Mouse (Mus musculus) c-Kit-negative CD71-positive TER-119-positive erythroid progenitor cells, embryonic 14.5 days (primary cell): Measurements from ENCODE around the gene Col15a1.
A peak's percentile ranks its signal among the peaks of the same experiment; 100 is the strongest.

Experiments
- DNase-seq: peaks from one replicate; pipeline ENCODE4 v3.0.0-alpha.2; 2013; ENCODE audit warnings: low read depth, low spot score

Col15a1 gene

GRCm38 (mm10) chr4:47265555-47265954 lies 57.6 kb downstream of the Col15a1 start:
- DNase-seq = no peak

- DNase-seq = no peak
These were observed 64.6 kb downstream of the Col15a1 start for GRCm38 (mm10) chr4:47272452-47273130.

GRCm38 (mm10) chr4:47273795-47274194 lies 65.8 kb downstream of the Col15a1 start:
- DNase-seq = no peak

DNA sequence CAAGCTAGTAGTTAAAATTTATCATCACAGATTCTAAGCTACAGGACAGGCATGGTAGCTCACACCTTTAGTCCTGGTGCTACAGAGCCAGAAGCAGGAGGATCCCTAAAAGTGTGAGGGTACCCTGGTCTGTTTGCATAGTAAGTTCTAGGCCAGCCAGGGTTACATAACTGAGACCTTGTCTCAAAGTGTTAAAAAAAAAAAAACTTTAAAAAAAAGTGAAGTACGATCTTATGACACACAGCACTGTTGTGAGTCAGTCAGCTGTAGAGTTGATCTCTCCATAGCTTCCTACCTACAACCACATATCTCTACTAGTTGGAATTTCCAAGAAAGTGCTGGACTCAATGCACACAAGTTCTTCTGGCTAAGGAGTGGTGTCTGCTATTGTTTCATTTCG lies 67.0 kb downstream of the Col15a1 start:
- DNase-seq = no peak

DNA sequence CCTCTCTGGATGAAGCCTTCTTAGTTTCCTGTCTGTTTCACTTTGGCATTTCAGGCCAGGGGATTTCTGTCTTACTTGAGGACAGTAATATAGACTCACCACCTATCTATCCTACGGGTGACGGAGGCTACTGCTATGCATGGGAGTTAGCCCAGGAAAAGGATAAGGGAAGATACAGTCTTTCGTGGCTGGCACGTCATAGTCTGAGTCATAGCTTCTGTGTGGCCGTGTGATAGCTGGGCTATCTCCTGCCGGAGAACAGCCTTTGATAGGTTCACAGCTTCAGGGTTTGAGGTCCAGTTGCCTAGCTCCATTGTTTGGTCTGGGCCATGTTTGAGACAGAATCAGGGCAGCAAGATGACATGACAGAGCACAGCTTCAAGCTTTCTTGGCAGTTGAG lies 70.4 kb downstream of the Col15a1 start:
- no peak for DNase-seq

DNA sequence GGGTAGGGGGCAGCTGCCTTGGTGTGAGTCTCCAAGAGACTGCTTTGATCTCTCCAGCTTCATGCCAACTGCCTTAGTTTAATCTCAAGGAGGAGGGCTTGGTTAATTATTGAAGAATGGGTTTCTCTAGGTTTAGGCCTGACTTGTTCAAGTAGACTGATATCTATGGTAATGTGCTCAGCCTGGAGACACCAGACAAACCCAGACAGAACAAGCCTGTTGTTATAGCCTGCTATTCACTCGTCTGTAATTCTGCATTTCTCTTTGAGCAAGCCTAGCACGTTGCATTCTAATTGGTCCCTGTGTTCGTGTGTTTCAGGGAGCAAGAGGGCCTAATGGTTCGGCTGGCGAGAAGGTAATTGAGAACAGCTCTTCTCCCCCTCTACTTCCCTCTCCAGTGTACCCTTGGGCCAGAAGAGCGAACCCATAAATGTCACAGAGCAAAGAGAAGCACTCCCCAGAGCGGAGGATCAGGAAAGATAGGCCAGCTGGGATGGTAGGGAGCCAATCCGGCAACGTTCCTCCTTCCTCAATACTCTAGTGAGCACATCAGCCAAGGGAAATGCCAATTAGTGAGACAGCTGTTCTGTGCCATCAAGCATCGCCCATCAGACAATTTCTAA lies 71.2 kb downstream of the Col15a1 start:
- no peak for DNase-seq

GRCm38 (mm10) chr4:47280126-47280525 lies 72.2 kb downstream of the Col15a1 start:
- no peak for DNase-seq

GRCm38 (mm10) chr4:47281920-47282682 lies 74.1 kb downstream of the Col15a1 start:
- DNase-seq = no peak

GRCm38 (mm10) chr4:47284311-47284710 lies 76.3 kb downstream of the Col15a1 start:
- no peak for DNase-seq

- DNase-seq = no peak
These were observed 76.9 kb downstream of the Col15a1 start for GRCm38 (mm10) chr4:47284874-47285273.

DNA sequence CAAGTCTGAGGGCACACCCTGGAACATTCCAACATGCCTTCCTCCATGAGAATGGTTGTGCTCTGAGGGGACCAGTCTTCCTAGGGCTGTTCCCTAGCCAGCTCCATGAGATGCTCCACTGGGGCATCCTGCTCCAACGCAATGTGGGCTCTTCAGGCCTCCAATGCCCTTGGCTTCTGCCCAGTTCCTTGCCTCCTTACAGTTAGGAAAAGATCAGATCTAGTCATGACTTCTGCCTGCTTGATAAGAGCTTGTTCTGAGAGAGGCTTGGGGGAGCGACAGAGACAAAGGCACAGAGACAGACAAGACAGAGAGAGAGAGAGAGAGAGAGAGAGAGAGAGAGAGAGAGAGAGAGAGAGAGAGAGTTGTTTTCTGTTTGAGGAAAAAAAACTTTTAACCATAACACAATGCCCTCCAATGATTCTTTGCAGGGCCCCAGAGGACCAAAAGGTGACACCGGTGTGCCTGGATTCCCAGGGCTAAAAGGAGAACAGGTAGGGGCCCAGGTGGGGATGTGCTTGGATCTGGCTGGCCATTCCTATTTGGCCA lies 78.7 kb downstream of the Col15a1 start:
- DNase-seq = no peak

DNA sequence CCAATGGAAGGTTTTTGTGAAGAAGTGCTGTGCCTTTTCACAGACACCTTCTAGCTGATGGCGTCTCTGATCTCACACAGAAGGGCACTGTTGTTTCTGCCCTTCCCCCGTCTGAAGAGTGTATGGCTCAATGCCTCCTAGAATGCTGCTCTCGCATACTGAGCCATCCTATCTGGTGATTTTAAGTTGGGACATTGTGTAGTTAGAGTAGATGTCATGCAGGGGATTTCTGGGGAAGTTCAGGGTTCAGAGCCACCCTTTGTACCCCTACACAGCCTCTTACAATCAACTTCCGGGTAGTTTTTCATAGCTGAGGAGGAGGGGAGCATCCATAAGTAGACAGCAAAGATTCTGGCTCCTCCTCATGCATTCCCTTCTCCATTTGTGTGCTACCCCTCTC lies 79.5 kb downstream of the Col15a1 start:
- DNase-seq = no peak

DNA sequence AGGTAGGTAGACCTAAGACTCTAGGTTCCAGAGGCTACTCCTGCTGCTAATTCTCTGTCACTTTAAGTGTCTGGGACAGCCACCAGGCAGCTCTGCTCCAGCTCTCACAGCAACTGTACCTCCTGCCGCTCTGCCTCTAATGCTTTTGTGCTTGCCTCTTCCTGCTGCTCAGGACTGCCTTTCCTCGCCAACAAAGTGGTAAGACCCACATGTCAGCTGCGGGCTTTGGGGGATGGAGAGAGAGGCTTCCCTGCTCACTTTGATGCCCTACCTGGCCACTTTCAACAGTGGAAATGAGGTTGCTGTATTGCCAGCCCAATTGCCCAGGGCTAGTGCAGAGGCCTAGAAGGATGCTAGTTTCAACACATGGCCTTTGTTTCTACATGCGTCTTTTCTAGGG lies 80.3 kb downstream of the Col15a1 start:
- no peak for DNase-seq

DNA sequence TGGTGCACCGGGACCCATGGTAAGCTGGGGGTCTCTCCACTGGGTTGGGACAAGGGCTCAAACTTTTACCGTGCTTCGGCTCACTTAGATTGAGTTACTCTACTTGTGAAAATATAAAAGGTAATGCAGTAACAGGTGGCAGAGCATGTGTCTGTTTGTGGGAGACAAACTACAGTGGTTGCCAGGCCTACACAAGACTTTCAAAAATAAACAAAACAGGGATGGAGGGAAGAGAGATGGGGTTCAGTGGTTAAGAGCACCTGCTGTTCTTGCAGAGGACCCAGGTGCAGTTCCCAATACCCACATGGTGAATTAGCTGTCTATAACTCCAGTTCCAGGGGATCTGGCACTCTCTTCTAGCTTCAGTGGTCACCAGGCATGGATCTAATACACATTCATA lies 81.6 kb downstream of the Col15a1 start:
- DNase-seq = no peak

DNA sequence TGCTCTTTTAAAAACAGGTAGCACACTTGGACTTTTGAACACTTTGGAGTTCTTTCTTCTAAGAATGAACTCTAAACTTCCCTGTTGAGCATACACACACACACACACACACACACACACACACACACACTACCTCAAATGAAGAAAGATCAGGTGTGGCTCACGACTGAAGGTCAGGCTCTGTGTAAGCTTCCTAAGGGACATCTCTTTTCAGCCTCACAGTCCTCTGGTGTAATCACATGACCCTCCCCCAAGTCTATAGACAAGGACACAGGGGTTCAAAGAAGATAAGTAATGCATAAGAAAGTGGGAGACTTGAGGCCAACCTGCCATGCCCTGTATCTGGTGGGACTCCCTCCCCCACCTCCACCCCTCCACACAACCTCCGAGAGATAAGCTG lies 82.5 kb downstream of the Col15a1 start:
- no peak for DNase-seq

DNA sequence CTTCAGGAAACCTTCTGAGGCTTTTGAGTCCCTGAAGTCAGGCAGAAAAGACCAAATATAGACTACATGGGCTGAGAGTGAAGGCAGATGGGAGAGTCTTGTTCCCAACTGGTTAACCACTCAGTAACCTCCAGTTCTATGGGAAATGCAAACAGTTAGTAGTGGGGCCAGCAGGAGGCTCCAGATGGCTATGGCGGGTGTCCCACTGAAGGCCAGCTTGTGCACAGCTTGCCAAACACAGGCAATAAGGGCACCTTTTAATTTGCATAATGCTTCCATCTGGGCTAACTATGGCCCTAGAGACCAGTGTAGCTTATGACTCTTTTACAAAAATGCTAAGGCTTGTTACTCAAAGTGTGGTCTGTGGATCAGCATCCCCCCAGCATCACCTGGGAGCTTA lies 83.1 kb downstream of the Col15a1 start:
- DNase-seq = no peak

DNA sequence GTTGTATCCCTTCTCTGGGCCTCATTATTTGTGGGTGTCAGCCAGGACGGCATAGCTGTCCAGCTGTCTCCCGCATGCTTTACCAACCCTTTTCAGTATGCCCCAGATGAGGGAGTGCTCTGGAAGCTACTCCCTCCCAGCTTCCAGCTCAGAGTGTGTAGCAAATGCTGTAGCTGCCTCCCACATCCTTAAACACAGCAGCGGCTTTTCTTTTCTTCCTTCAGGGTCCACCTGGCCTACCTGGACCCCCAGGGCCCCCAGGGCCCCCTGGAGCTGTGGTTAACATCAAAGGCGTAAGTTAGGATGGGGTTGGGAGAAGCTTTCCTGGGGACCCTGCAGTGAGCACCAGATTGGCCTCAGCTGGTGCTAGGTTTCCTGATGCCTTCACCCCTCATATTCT lies 85.0 kb downstream of the Col15a1 start:
- DNase-seq = no peak

- peak; percentile 33 for DNase-seq
These were observed 86.0 kb downstream of the Col15a1 start for GRCm38 (mm10) chr4:47293771-47294543.

DNA sequence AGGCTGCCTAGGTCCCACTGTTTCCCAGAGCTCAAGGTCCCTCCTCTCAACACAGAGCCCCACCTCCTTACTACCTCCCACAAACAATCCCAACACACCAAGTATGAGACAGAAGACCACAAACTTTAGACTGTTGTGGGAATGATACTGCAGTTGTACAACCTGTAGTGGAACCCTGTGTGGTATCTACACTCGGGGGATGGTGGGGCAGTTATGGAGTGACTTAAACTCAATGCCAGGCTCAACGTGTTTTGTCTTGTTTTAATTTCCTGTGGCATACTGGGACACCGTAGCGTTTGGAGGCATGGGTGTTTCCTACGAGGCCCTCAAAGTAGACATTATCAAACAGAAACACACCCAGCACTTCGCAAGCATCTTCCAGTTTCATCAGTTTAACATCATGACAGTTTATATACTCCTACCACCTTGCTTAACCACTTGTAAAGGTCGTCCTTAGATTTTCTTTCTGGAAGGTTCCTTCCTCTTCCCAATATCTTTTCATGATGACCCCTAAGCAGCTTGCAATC lies 86.6 kb downstream of the Col15a1 start:
- peak; percentile 46 for DNase-seq

DNA sequence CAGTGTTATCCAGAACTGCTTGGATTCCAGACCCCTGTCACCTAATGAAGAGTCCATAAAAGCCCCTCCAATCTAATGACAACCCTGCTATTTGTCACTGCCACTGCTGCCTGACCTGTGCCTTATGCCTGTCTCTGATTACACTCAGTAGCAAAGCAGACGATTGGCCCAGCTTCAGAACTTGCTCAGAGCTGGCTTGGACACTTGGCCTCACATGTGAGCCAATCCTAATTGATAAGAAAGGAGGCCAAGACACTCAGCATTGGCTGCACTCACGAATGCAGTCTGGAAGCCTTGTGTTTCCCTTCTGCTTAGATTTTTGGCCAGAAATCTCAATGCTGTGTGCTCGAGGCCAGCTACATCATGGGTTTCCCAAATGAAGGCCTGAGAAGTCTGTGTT lies 87.6 kb downstream of the Col15a1 start:
- DNase-seq = peak; percentile 31

GRCm38 (mm10) chr4:47300701-47301100 lies 92.7 kb downstream of the Col15a1 start:
- DNase-seq = no peak

DNA sequence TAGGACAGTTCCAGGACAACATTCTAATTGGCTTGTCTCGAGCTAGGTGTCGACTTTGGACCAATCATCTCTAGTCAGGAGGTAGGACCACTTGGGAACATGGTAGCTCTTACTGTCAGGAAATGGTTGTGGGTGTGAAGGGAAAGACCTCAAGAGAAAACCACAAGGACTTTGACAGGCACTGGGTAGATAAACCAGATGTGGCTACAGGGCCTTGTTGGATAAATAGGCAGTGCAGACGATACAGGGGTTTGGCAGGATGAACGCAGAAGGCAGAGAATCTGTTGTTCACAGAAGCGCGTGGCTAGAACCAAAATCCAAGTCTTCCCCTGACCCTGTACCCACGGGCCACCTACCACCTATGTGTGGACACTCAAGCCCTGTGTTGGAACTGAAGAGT lies 94.6 kb downstream of the Col15a1 start:
- DNase-seq = no peak
